ENCODE assay signal across 25 mouse cellular contexts in genomic region chr11:86078025-86078424, GRCm38 (mm10).
"Had no signal": no experiment of that assay in that cellular context is flagged by ENCODE, and none has a peak within 500 bp of the region (broad histone marks: within the 10 kb centered on the region; RNA-seq: fewer than 3 reads in every experiment).

No protein-coding gene starts in this region.

- H3K9me3 ChIP-seq: kidney, embryonic 15.5 days; limb, embryonic 10.5 days; limb, embryonic 13.5 days; liver, embryonic 12.5 days; liver, embryonic 15.5 days; lung, embryonic 15.5 days; megakaryocyte, embryonic 14.5 days; midbrain, embryonic 10.5 days; midbrain, embryonic 13.5 days; neural tube, embryonic 12.5 days; neural tube, embryonic 15.5 days; stomach, embryonic 15.5 days had no signal

- DNase-seq: kidney, adult 8-10 months; kidney, postnatal 10 days; kidney, postnatal 36 days; layer of hippocampus, postnatal 36 days; liver; lung, adult 18-20 months; lung, postnatal 10 days; lung, postnatal 36 days; right cerebral cortex, adult 18-20 months; right cerebral cortex, postnatal 14 days; spleen, adult 18-20 months; thymus, postnatal 25 days had no signal

- H3K9ac ChIP-seq: kidney, embryonic 15.5 days; limb, embryonic 13.5 days; liver, embryonic 12.5 days; liver, embryonic 15.5 days; lung, embryonic 15.5 days; midbrain, embryonic 13.5 days; neural tube, embryonic 12.5 days; neural tube, embryonic 15.5 days; stomach, embryonic 15.5 days had no signal

- H3K4me2 ChIP-seq: kidney, embryonic 15.5 days; limb, embryonic 13.5 days; liver, embryonic 12.5 days; liver, embryonic 15.5 days; lung, embryonic 15.5 days; midbrain, embryonic 13.5 days; neural tube, embryonic 12.5 days; neural tube, embryonic 15.5 days; stomach, embryonic 15.5 days had no signal

- H3K27me3 ChIP-seq: kidney, embryonic 15.5 days; limb, embryonic 13.5 days; liver, embryonic 12.5 days; liver, embryonic 15.5 days; lung, embryonic 15.5 days; megakaryocyte, embryonic 14.5 days; midbrain, embryonic 13.5 days; neural tube, embryonic 12.5 days; neural tube, embryonic 15.5 days; stomach, embryonic 15.5 days had no signal

- H3K4me1 ChIP-seq: kidney, embryonic 15.5 days; limb, embryonic 10.5 days; limb, embryonic 13.5 days; liver, embryonic 12.5 days; liver, embryonic 15.5 days; lung, embryonic 15.5 days; midbrain, embryonic 10.5 days; midbrain, embryonic 13.5 days; neural tube, embryonic 12.5 days; neural tube, embryonic 15.5 days; stomach, embryonic 15.5 days had no signal

- H3K27ac ChIP-seq: kidney, embryonic 15.5 days; left cerebral cortex, adult 2 months; limb, embryonic 10.5 days; limb, embryonic 13.5 days; liver, embryonic 12.5 days; liver, embryonic 15.5 days; lung, embryonic 15.5 days; midbrain, embryonic 10.5 days; midbrain, embryonic 13.5 days; neural tube, embryonic 12.5 days; neural tube, embryonic 15.5 days; stomach, embryonic 15.5 days had no signal

- ATAC-seq: liver, embryonic 12.5 days; midbrain, embryonic 13.5 days had no signal

- H3K36me3 ChIP-seq: midbrain, embryonic 13.5 days; neural tube, embryonic 15.5 days had no signal

- H3K4me3 ChIP-seq: kidney, embryonic 15.5 days; left cerebral cortex, adult 2 months; limb, embryonic 10.5 days; limb, embryonic 13.5 days; liver, embryonic 12.5 days; liver, embryonic 15.5 days; lung, embryonic 15.5 days; megakaryocyte, embryonic 14.5 days; midbrain, embryonic 10.5 days; midbrain, embryonic 13.5 days; neural tube, embryonic 12.5 days; neural tube, embryonic 15.5 days; stomach, embryonic 15.5 days had no signal
